Mouse (Mus musculus): ENCODE results near the gene Hnrnpa3. TPM values are rescaled to one million over a fixed set of nuclear protein-coding genes. Genes with fewer than 3 reads are reported as not detected.

Hnrnpa3 gene
- polyA plus RNA-seq, 1 experiment from 2014 or later, result 389 TPM

DNA sequence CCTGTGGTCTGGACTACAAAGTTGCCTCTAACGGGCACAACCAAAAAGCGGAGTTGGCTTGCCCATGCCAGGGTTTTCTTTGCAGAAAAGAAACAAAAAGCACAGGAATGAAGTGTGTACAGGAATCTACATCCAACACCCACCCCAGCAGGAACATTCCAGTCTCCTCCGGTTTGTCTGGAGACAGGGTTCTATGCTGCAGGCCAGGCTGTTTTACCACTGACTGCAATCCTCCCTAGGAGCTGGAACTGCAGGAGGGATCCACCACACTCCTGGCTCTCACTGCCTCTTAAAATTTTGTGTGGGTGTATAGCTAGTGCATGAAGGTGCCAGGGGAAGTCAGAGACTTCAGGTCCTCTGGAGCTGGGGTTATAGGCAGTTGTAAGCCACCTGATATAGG is 39.8 kb downstream of the Hnrnpa3 start:
- peaks cover 32% of the 10 kb centered on the region for H3K4me1 ChIP-seq
- H3K27me3 ChIP-seq, result no peaks in the 10 kb centered on the region
- ATAC-seq (ENCODE audit: insufficient number of reproducible peaks, insufficient read depth, low FRiP score, low TSS enrichment), result no peak
- no peaks in the 10 kb centered on the region for H3K36me3 ChIP-seq
- no peak overlapping the region for H3K9ac ChIP-seq
- H3K4me3 ChIP-seq, result no peak overlapping the region
- no peak overlapping the region for H3K4me2 ChIP-seq (replicated peaks)
- no peak overlapping the region for H3K27ac ChIP-seq
- 80% methylated on average over 3 of the region's 3 CpGs for WGBS
- H3K9me3 ChIP-seq, result no peaks in the 10 kb centered on the region

GRCm38 (mm10) chr2:75700543-75700942 is 41.5 kb downstream of the Hnrnpa3 start:
- Histone ChIP-seq H3K4me1 (peaks cover 37% of the 10 kb centered on the region), H3K4me3 (no peak overlapping the region), H3K36me3 (no peaks in the 10 kb centered on the region)

GRCm38 (mm10) chr2:75701207-75701606 is 42.1 kb downstream of the Hnrnpa3 start:
- no peaks in the 10 kb centered on the region for H3K36me3 ChIP-seq
- H3K4me1 ChIP-seq, result peaks cover 37% of the 10 kb centered on the region
- no peak overlapping the region for H3K4me3 ChIP-seq
- peak overlapping the region; percentile 63; the same call in 1 of the 2 replicates for H3K4me2 ChIP-seq (replicated peaks)
- ATAC-seq (ENCODE audit: insufficient number of reproducible peaks, insufficient read depth, low FRiP score, low TSS enrichment), result no peak
- no peaks in the 10 kb centered on the region for H3K27me3 ChIP-seq
- no peak overlapping the region for H3K27ac ChIP-seq
- H3K9me3 ChIP-seq, result no peaks in the 10 kb centered on the region
- H3K9ac ChIP-seq, result no peak overlapping the region
- WGBS, result 51% methylated on average over 3 of the region's 3 CpGs

More at GRCm38 (mm10) chr2:75700543-75700942, 41.5 kb downstream of the Hnrnpa3 start:
- 91% methylated on average over 3 of the region's 3 CpGs for WGBS
- Histone ChIP-seq H3K4me2 (replicated peaks) (no peak overlapping the region), H3K27me3 (no peaks in the 10 kb centered on the region), H3K9ac (no peak overlapping the region), H3K9me3 (no peaks in the 10 kb centered on the region), H3K27ac (no peak overlapping the region)
- no peak for ATAC-seq (ENCODE audit: insufficient number of reproducible peaks, insufficient read depth, low FRiP score, low TSS enrichment)

DNA sequence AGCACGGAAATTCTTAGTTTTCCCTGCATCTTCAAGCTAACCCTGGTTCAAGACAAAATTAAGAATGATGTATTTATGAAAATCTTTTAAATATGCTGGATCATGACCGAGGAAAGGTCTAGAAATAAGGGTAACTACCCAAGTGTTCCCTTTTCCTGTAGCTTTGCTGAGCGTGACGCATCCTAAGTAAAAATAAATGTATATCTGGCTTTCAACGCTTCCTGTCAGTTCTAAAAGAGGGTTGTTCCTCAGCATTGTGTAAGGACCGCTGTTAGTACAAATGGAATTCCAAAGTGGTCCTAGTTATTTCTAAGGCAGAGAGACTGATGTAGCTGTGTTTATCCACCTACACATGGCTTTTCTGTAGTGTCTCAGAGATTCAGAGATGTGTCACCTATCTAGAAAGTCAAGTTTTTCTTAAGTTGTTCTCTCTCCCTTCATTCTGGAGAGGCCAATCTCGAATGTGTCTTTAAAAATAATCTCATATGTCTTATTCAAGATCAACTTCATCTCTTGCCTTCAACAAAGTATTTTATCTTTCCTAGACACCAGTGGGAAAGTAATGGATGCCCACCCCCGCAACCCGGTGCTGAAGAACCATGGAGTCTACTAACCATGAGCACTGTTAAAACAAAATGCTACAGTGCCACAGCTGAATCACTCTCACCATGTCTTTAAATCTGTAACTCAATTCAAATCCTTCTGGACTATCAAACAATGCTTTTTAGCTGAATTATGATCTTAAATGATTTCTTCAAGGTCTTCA is 42.9 kb downstream of the Hnrnpa3 start:
- no peaks in the 10 kb centered on the region for H3K36me3 ChIP-seq
- H3K4me3 ChIP-seq, result peak overlapping the region; percentile 94
- no peaks in the 10 kb centered on the region for H3K9me3 ChIP-seq
- WGBS, result 77% methylated on average over 9 of the region's 9 CpGs
- peaks cover 33% of the 10 kb centered on the region for H3K4me1 ChIP-seq
- no peak overlapping the region for H3K9ac ChIP-seq
- no peak for ATAC-seq (ENCODE audit: insufficient number of reproducible peaks, insufficient read depth, low FRiP score, low TSS enrichment)
- no peaks in the 10 kb centered on the region for H3K27me3 ChIP-seq
- H3K27ac ChIP-seq, result peak overlapping the region; percentile 97
- peak overlapping the region; percentile 63 for H3K4me2 ChIP-seq (replicated peaks)

- peak overlapping the region; percentile 97 for H3K27ac ChIP-seq
- WGBS, result 12% methylated on average over 5 of the region's 5 CpGs
- H3K4me2 ChIP-seq (replicated peaks), result peak overlapping the region; percentile 63
- no peaks in the 10 kb centered on the region for H3K27me3 ChIP-seq
- H3K4me3 ChIP-seq, result peak overlapping the region; percentile 94
- peaks cover 33% of the 10 kb centered on the region for H3K4me1 ChIP-seq
- H3K9ac ChIP-seq, result no peak overlapping the region
- H3K9me3 ChIP-seq, result no peaks in the 10 kb centered on the region
- no peaks in the 10 kb centered on the region for H3K36me3 ChIP-seq
- no peak for ATAC-seq (ENCODE audit: insufficient number of reproducible peaks, insufficient read depth, low FRiP score, low TSS enrichment)
Measured at GRCm38 (mm10) chr2:75702588-75702976, 43.5 kb downstream of the Hnrnpa3 start.

- peak overlapping the region; percentile 87 for H3K9ac ChIP-seq
- under 1% methylated on average over 62 of the region's 62 CpGs for WGBS
- peak overlapping the region; percentile 97 for H3K27ac ChIP-seq
- H3K9me3 ChIP-seq, result no peaks in the 10 kb centered on the region
- peak; percentile 85 for ATAC-seq (ENCODE audit: insufficient number of reproducible peaks, insufficient read depth, low FRiP score, low TSS enrichment)
- H3K4me1 ChIP-seq, result peaks cover 32% of the 10 kb centered on the region
- no peaks in the 10 kb centered on the region for H3K27me3 ChIP-seq
- peak overlapping the region; percentile 63 for H3K4me2 ChIP-seq (replicated peaks)
- H3K36me3 ChIP-seq, result no peaks in the 10 kb centered on the region
- peak overlapping the region; percentile 94 for H3K4me3 ChIP-seq
Measured at GRCm38 (mm10) chr2:75703375-75704181, 44.5 kb downstream of the Hnrnpa3 start.

DNA sequence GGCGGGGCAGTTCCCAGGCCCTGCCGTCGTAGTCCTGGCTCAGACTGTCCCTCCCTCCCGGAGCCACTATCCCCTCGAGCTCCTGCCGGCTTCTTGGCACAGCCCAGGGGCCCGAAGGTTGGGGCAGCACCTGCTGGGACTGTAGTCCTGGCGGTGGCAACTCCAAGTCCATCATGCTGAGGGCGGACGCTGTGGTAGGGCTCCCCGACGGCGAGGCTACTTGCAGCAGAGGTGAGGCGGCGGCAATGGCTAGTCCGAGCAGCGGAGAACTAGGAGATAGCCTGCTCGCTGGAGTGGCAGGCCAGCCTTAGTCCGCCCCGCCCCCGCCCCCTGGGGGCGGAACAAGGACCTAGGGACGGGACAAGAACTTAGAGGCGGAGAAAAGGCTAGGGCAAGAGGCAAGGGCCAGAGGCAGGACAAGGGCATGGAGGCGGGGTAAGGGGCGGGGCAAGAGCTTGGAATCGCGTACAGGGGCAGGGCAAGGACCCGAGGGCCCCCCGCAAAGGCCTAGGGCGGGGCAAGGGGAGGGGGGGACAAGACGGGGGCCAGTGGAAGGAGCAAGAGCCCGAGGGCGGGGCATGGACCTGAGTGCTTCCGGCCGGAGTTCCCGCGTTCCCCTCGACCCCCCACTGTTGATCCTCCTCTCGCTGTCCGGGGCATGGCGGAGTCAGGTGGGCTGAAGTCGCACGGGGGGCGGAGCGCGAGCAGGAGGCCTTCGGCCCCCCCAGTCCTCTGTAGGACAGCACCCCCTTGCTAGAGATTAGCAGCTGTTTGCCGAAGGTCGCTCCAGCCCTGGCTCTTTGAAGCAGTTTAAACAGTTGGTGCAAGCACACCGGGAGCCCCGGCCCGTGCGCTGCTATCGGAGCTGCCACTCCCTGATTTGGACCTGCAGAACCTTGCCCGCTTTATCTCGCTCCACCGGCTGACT is 45.4 kb downstream of the Hnrnpa3 start, which contains the start of gene Nfe2l2:
Nfe2l2 (minus strand) TSS at position 408 of the 928 bp plus-strand sequence.
- no peaks in the 10 kb centered on the region for H3K27me3 ChIP-seq
- peaks cover 27% of the 10 kb centered on the region for H3K4me1 ChIP-seq
- H3K4me2 ChIP-seq (replicated peaks), result peak within 1 kb of the TSS; percentile 63
- no peaks in the 10 kb centered on the region for H3K36me3 ChIP-seq
- under 1% methylated on average over 57 of the region's 58 CpGs for WGBS
- H3K4me3 ChIP-seq, result peak within 1 kb of the TSS; percentile 94
- H3K9ac ChIP-seq, result peak within 1 kb of the TSS; percentile 87
- peak within 1 kb of the TSS; percentile 97 for H3K27ac ChIP-seq
- H3K9me3 ChIP-seq, result no peaks in the 10 kb centered on the region
- peak; percentile 87 for ATAC-seq (ENCODE audit: insufficient number of reproducible peaks, insufficient read depth, low FRiP score, low TSS enrichment)

GRCm38 (mm10) chr2:75705162-75705752 is 46.2 kb downstream of the Hnrnpa3 start:
- H3K9me3 ChIP-seq, result no peaks in the 10 kb centered on the region
- ATAC-seq (ENCODE audit: insufficient number of reproducible peaks, insufficient read depth, low FRiP score, low TSS enrichment), result no peak
- no peaks in the 10 kb centered on the region for H3K36me3 ChIP-seq
- peaks cover 23% of the 10 kb centered on the region for H3K4me1 ChIP-seq
- peak overlapping the region; percentile 97 for H3K27ac ChIP-seq
- no peaks in the 10 kb centered on the region for H3K27me3 ChIP-seq
- peak overlapping the region; percentile 94 for H3K4me3 ChIP-seq
- WGBS, result 24% methylated on average over 19 of the region's 19 CpGs
- peak overlapping the region; percentile 87 for H3K9ac ChIP-seq
- peak overlapping the region; percentile 63 for H3K4me2 ChIP-seq (replicated peaks)

GRCm38 (mm10) chr2:75706435-75706834 is 47.4 kb downstream of the Hnrnpa3 start:
- no peak overlapping the region for H3K27ac ChIP-seq
- peaks cover 16% of the 10 kb centered on the region for H3K4me1 ChIP-seq

GRCm38 (mm10) chr2:75707420-75707819 is 48.4 kb downstream of the Hnrnpa3 start:
- 17% methylated on average over 1 of the region's 1 CpGs for WGBS
- Histone ChIP-seq H3K4me3 (no peak overlapping the region), H3K9ac (no peak overlapping the region), H3K27me3 (no peaks in the 10 kb centered on the region), H3K9me3 (no peaks in the 10 kb centered on the region), H3K4me2 (replicated peaks) (no peak overlapping the region), H3K27ac (no peak overlapping the region), H3K36me3 (no peaks in the 10 kb centered on the region), H3K4me1 (peaks cover 7% of the 10 kb centered on the region; the same call in 1 of the 2 replicates)
- no peak for ATAC-seq (ENCODE audit: insufficient number of reproducible peaks, insufficient read depth, low FRiP score, low TSS enrichment)

More at GRCm38 (mm10) chr2:75706435-75706834, 47.4 kb downstream of the Hnrnpa3 start:
- H3K36me3 ChIP-seq, result no peaks in the 10 kb centered on the region
- H3K9ac ChIP-seq, result no peak overlapping the region
- H3K4me2 ChIP-seq (replicated peaks), result no peak overlapping the region
- H3K9me3 ChIP-seq, result no peaks in the 10 kb centered on the region
- no peaks in the 10 kb centered on the region for H3K27me3 ChIP-seq
- H3K4me3 ChIP-seq, result no peak overlapping the region
- ATAC-seq (ENCODE audit: insufficient number of reproducible peaks, insufficient read depth, low FRiP score, low TSS enrichment), result no peak
- WGBS, result 75% methylated on average over 5 of the region's 5 CpGs

DNA sequence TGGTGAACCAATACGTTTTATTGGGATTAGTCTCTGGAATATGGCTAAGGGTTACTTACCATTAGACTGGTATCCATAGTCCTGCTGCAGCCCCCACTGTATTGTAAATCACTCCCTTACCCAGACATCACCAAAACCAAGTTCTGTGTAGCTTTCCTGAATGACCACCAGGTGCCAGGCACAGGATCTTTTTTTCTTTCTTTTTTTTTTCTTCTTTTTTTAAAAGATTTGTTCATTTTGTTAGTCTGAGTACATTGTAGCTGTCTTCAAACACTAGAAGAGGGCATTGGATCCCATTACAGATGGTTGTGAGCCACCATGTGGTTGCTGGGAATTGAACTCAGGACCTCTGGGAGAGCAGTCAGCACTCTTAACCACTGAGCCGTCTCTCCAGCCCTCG is 54.0 kb downstream of the Hnrnpa3 start:
- H3K27ac ChIP-seq, result no peak overlapping the region
- no peak overlapping the region for H3K9ac ChIP-seq
- H3K36me3 ChIP-seq, result no peaks in the 10 kb centered on the region
- no peaks in the 10 kb centered on the region for H3K27me3 ChIP-seq
- H3K9me3 ChIP-seq, result no peaks in the 10 kb centered on the region
- WGBS, result 77% methylated on average over 3 of the region's 3 CpGs
- no peak overlapping the region for H3K4me2 ChIP-seq (replicated peaks)
- peaks cover 4% of the 10 kb centered on the region; the same call in 1 of the 2 replicates for H3K4me1 ChIP-seq
- no peak for ATAC-seq (ENCODE audit: insufficient number of reproducible peaks, insufficient read depth, low FRiP score, low TSS enrichment)
- no peak overlapping the region for H3K4me3 ChIP-seq
